Mouse (Mus musculus) olfactory bulb, adult 2 months (tissue): ENCODE measurements around the gene Apeh. TPM values are rescaled to one million over a fixed set of nuclear protein-coding genes. Genes with fewer than 3 reads are reported as not detected.

ENCODE experiments used
- H3K27ac ChIP-seq: fragments of 200-500 bp; 2 replicates; pipeline ENCODE4 v1.5.1; 2012; ENCODE audit warnings: low read depth, low read length; ENCODE audit not compliant: insufficient read depth
- H3K4me1 ChIP-seq: fragments of 200-500 bp; 2 replicates; pipeline ENCODE4 v1.6.1; 2012; ENCODE audit warnings: low read length; ENCODE audit not compliant: control insufficient read depth, insufficient read depth
- H3K4me3 ChIP-seq: fragments of 200-500 bp; 2 replicates; pipeline ENCODE4 v1.5.1; 2012; ENCODE audit warnings: mild to moderate bottlenecking, low read depth, low read length, moderate library complexity; ENCODE audit not compliant: insufficient read depth
- CTCF ChIP-seq: fragments of 200-500 bp; IDR thresholded peaks from 2 replicates; pipeline ENCODE4 v1.5.1; 2012; ENCODE audit warnings: low read depth, mild to moderate bottlenecking, low read length, moderate library complexity; ENCODE audit not compliant: insufficient read depth
- POLR2A ChIP-seq: fragments of 200-500 bp; IDR thresholded peaks from 2 replicates; pipeline ENCODE4 v1.6.1; 2012; ENCODE audit warnings: mild to moderate bottlenecking, low read depth, low read length, moderate library complexity; ENCODE audit not compliant: insufficient read depth
- WGBS: fragments of 180-500 bp; shearing (Covaris S2); methylation state at CpG from one replicate; pipeline ENCODE4 v1.1.7; 2018; 5-methylcytosine and 5-hydroxymethylcytosine counted together
- polyA plus RNA-seq: library from polyadenylated mRNA; stranded (reverse); fragments of >200 nt; gene quantifications from 2 replicates; pipeline ENCODE4 v1.2.4, GENCODE M21; 2012; ENCODE audit warnings: low replicate concordance; ENCODE audit not compliant: missing spikeins, insufficient read depth, insufficient read length

Apeh gene
- polyA plus RNA-seq, 1 experiment, result not detected

DNA sequence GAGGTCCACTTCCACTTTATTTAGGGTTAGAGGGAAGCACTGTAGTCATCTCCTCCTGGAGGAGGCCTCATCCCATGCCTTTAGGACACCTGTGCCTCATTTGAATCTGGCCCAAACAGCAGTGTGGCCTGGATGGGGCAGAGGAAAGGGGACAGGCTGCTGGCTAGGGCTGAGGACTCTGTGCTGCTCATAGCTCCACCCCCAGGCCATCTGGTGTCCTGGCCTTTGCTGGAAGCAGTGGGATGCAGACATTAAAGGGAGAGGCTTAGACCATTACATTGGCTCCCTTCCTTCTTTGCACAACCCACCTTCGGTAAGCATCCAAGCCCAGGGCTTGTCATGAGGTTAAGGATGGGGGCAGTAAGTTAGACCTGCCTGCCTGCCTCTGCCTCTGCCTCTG is 39.1 kb upstream of the Apeh start:
- Histone ChIP-seq H3K27ac (no peak overlapping the region), H3K4me1 (peaks cover 36% of the 10 kb centered on the region)
- WGBS, result 79% methylated on average over 1 of the region's 1 CpGs

GRCm38 (mm10) chr9:108132373-108132772 is 38.0 kb upstream of the Apeh start:
- H3K27ac ChIP-seq, result no peak overlapping the region
- TF ChIP-seq POLR2A, result no peak
- TF ChIP-seq CTCF, result no peak
- no peak overlapping the region for H3K4me3 ChIP-seq
- 94% methylated on average over 3 of the region's 3 CpGs for WGBS
- peaks cover 40% of the 10 kb centered on the region for H3K4me1 ChIP-seq

More for the DNA sequence above, 39.1 kb upstream of the Apeh start:
- H3K4me3 ChIP-seq, result no peak overlapping the region
- TF ChIP-seq POLR2A, result no peak

GRCm38 (mm10) chr9:108131502-108131901 is 37.1 kb upstream of the Apeh start:
- TF ChIP-seq POLR2A, result no peak
- TF ChIP-seq CTCF, result no peak
- no peak overlapping the region for H3K4me3 ChIP-seq
- peaks cover 35% of the 10 kb centered on the region for H3K4me1 ChIP-seq
- WGBS, result 94% methylated on average over 5 of the region's 5 CpGs
- H3K27ac ChIP-seq, result no peak overlapping the region

DNA sequence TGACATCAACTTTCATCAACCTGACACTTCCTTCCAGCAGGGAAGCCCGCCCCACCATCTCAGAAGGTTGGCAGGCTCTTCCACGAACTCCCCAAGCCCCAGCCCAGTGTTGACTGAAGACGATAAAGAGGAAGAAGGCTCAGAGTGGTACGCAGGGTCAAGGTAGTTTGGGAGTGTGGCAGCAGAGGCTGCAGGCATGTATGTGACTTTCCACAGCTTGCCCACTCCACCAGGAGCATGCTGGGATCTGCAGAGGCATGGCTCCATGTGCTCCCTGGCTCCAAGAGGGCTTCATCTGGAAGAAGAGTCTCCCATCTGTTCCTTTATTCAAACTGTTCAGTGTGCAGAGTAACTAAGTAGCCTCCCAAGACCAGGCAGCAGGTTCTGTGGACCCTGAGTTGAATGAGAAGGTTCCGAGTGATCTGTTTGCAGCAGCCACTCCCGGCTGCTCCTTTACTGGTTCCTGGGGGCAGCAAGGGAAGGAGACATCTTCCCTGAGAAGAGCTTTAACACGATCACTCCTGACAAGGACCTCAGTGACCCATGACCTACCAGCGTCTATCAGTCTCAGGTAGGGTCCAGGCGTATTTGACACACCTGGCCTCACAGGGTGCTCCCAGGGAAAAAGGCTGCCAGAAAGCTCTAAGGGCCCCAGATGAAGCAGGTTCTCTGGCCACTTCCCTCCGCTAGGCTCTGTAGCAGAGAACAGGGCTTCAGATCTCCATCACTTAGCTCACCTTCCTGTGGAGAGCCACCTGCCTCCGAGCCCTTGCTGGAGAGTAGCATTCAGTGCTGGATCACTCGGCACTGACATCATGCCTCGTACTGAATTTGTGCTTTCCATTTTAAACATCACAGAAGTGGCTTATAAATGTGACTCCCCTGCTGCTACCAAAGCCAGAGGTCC is 34.9 kb upstream of the Apeh start:
- WGBS, result 77% methylated on average over 13 of the region's 13 CpGs
- TF ChIP-seq CTCF, result no peak
- TF ChIP-seq POLR2A, result no peak
- H3K27ac ChIP-seq, result peak overlapping the region; percentile 84
- H3K4me3 ChIP-seq, result no peak overlapping the region
- peaks cover 53% of the 10 kb centered on the region for H3K4me1 ChIP-seq

- H3K4me3 ChIP-seq, result no peak overlapping the region
- TF ChIP-seq POLR2A (no peak), CTCF (no peak)
- H3K4me1 ChIP-seq, result peaks cover 59% of the 10 kb centered on the region
- WGBS, result 41% methylated on average over 11 of the region's 11 CpGs
- H3K27ac ChIP-seq, result peak overlapping the region; percentile 84
These were observed 33.8 kb upstream of the Apeh start for GRCm38 (mm10) chr9:108128248-108128647.

GRCm38 (mm10) chr9:108126436-108127180 is 32.2 kb upstream of the Apeh start:
- peak overlapping the region; percentile 84 for H3K27ac ChIP-seq
- no peak overlapping the region for H3K4me3 ChIP-seq
- 85% methylated on average over 17 of the region's 17 CpGs for WGBS
- TF ChIP-seq POLR2A (no peak), CTCF (no peak)
- peaks cover 69% of the 10 kb centered on the region for H3K4me1 ChIP-seq

GRCm38 (mm10) chr9:108125731-108126130 is 31.3 kb upstream of the Apeh start:
- H3K27ac ChIP-seq, result peak overlapping the region; percentile 84
- TF ChIP-seq POLR2A (no peak), CTCF (no peak)
- 48% methylated on average over 8 of the region's 8 CpGs for WGBS
- peaks cover 77% of the 10 kb centered on the region for H3K4me1 ChIP-seq
- no peak overlapping the region for H3K4me3 ChIP-seq

GRCm38 (mm10) chr9:108123916-108124315 is 29.5 kb upstream of the Apeh start:
- Histone ChIP-seq H3K4me1 (peaks cover 73% of the 10 kb centered on the region), H3K4me3 (no peak overlapping the region)

More at GRCm38 (mm10) chr9:108123916-108124315, 29.5 kb upstream of the Apeh start:
- H3K27ac ChIP-seq, result no peak overlapping the region
- 89% methylated on average over 4 of the region's 4 CpGs for WGBS
- TF ChIP-seq POLR2A, result no peak
- no peak for TF ChIP-seq CTCF
